Mouse (Mus musculus): ENCODE measurements around the gene Ppp1r12a. TPM values are rescaled to one million over a fixed set of nuclear protein-coding genes. Genes with fewer than 3 reads are reported as not detected.

Ppp1r12a gene
- polyA plus RNA-seq, 1 experiment = 86.8 TPM

DNA sequence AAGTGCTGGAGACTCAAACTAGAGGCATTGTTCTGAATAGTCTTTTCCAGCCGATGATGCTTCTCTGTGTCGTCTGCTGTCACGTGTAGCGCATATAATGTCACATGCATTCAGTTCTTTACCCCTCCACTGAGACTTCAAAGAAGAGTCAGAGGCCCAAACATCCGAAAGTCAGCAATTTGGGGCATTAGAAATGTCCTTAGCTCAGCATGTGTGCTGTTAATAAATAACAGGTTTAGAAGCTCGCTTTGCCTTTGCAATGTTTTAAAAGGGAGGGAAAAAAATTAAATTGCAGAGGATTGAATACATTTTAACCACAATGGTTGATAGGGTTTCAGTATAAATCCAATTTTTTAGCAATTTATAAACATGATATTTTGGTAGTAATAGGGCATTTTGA is 151.9 kb downstream of the Ppp1r12a start:
- Histone ChIP-seq H3K27ac (ENCODE audit: insufficient read depth, low read length) (no peak overlapping the region), H3K4me1 (ENCODE audit: control insufficient read depth, insufficient read depth, low read length) (no peaks in the 10 kb centered on the region), H3K4me3 (ENCODE audit: insufficient read depth, low read length) (no peak overlapping the region)
- TF ChIP-seq CTCF (IDR thresholded peaks at IDR 0.05; ENCODE audit: extremely low read depth, insufficient read depth, low read length) (no peak), POLR2A (IDR thresholded peaks at IDR 0.05; ENCODE audit: extremely low read depth, insufficient read depth, low read length) (no peak)

DNA sequence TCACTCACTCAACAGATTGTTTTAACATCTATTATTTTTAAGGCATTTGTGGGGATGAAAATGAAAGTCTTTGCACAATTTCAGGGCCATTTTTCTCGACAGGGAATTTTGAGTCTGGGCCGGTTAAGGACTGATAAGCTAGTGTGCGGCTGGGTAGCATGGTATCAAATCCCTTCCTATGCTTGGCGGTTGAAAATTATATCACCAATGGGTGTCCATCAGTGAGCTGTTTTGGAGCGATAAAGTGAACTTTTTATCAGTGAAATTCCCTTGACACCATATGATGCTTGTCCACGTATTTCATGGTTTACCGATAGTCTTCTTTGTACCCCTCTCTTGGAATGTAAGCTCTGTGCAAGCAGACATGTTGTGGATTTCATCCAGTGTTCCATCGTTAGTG is 152.4 kb downstream of the Ppp1r12a start:
- no peaks in the 10 kb centered on the region for H3K4me1 ChIP-seq (ENCODE audit: control insufficient read depth, insufficient read depth, low read length)
- TF ChIP-seq POLR2A (IDR thresholded peaks at IDR 0.05; ENCODE audit: extremely low read depth, insufficient read depth, low read length) = no peak
- no peak for TF ChIP-seq CTCF (IDR thresholded peaks at IDR 0.05; ENCODE audit: extremely low read depth, insufficient read depth, low read length)
- H3K27ac ChIP-seq (ENCODE audit: insufficient read depth, low read length) = no peak overlapping the region
- H3K4me3 ChIP-seq (ENCODE audit: insufficient read depth, low read length) = no peak overlapping the region

DNA sequence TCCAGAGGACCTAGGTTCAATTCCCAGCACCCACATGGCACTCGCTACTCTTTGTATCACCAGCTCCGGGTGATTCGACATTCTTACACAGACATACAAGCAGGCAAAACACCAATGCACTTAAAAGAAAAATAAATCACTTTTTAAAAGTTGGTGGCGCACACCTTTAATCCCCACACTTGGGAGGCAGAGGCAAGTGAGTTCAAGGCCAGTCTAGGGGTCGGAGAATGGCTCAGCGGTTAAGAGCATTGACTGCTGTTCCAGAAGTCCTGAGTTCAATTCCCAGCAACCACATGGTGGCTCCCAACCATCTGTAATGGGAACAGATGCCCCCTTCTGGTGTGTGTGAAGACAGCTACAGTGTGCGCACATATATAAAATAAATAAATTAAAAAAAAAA is 153.2 kb downstream of the Ppp1r12a start:
- no peak for TF ChIP-seq POLR2A (IDR thresholded peaks at IDR 0.05; ENCODE audit: extremely low read depth, insufficient read depth, low read length)
- Histone ChIP-seq H3K4me3 (ENCODE audit: insufficient read depth, low read length) (no peak overlapping the region), H3K27ac (ENCODE audit: insufficient read depth, low read length) (no peak overlapping the region), H3K4me1 (ENCODE audit: control insufficient read depth, insufficient read depth, low read length) (no peaks in the 10 kb centered on the region)

DNA sequence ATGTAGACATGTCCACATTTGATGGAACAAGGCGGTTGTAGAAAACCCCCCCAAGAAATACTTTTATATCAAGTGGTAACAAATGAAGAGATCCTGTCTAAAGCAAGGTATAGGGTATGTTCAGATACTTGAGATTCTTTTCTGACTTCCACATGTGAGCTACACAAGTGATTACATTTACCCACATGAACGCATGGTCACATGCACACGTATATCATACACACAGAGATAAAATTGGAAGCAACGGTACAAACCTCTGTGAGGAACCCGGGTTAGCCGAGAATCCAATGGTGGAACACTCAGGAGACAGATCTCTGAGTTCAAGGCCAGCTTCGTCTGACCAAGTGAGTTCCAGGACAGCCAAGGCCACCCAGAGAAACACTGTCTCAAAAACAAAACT is 166.4 kb downstream of the Ppp1r12a start:
- no peak overlapping the region for H3K27ac ChIP-seq (ENCODE audit: insufficient read depth, low read length)
- H3K4me1 ChIP-seq (ENCODE audit: control insufficient read depth, insufficient read depth, low read length) = no peaks in the 10 kb centered on the region
- no peak for TF ChIP-seq POLR2A (IDR thresholded peaks at IDR 0.05; ENCODE audit: extremely low read depth, insufficient read depth, low read length)
- TF ChIP-seq CTCF (IDR thresholded peaks at IDR 0.05; ENCODE audit: extremely low read depth, insufficient read depth, low read length) = no peak
- no peak overlapping the region for H3K4me3 ChIP-seq (ENCODE audit: insufficient read depth, low read length)

DNA sequence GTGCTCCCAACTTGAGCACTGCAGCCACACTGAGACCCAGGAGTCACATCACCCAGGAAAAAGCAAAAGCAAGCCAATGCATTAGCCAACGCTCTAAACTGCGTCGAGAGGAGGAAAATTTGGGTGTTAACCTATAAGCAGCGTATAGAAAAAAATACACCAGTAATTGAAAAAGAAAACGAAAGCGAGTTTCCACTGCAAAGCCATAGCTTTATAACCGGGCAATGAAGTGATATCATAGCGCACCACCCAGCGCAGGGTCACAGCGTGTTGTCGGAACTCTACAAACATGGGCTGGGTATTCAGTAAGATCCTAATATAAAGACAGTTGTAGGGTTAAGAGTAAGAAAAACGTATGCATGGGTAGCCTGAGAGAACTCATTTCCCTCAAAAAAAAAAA is 167.0 kb downstream of the Ppp1r12a start:
- no peaks in the 10 kb centered on the region for H3K4me1 ChIP-seq (ENCODE audit: control insufficient read depth, insufficient read depth, low read length)
- TF ChIP-seq CTCF (IDR thresholded peaks at IDR 0.05; ENCODE audit: extremely low read depth, insufficient read depth, low read length) (no peak), POLR2A (IDR thresholded peaks at IDR 0.05; ENCODE audit: extremely low read depth, insufficient read depth, low read length) (no peak)
- no peak overlapping the region for H3K4me3 ChIP-seq (ENCODE audit: insufficient read depth, low read length)
- H3K27ac ChIP-seq (ENCODE audit: insufficient read depth, low read length) = no peak overlapping the region

DNA sequence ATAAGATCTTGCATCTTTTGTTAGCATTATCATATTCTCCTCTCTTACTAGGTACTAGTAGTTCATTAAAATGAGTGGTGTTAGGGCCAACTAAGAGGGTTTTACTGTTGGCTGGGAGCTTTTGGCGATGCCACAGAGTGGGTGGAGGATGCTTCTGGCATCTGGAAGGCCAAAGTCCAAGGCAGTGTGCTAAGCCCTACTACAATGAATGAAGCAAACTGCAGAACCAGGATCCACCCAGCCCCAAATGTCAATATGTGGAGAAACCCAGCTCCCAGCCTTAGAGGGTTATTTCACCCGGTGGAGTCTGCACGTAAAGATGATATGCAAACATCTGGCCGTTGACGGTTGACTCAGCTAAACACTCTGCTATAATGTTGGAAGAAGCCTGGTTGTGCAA is 167.8 kb downstream of the Ppp1r12a start:
- Histone ChIP-seq H3K4me3 (ENCODE audit: insufficient read depth, low read length) (no peak overlapping the region), H3K27ac (ENCODE audit: insufficient read depth, low read length) (no peak overlapping the region), H3K4me1 (ENCODE audit: control insufficient read depth, insufficient read depth, low read length) (no peaks in the 10 kb centered on the region)
- TF ChIP-seq POLR2A (IDR thresholded peaks at IDR 0.05; ENCODE audit: extremely low read depth, insufficient read depth, low read length) = no peak

DNA sequence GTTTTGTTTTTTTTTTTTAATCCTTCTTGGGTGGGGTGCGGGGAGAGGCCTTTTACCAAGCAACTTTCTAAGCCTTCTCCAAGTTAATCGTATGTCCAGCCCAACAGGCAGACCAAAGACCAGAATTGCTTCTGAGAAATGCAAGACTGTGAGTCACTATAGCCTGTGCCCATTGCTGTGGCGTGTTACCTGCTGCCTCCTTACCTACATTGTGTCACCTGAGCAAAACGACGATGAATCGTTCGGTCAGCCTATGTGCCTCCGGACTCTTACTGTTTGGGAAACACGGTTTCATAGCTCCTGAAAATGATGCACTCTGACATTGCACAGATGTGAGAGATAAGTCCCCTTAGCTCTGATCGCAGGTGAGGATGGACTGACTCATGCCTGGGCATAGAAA is 169.0 kb downstream of the Ppp1r12a start:
- H3K4me3 ChIP-seq (ENCODE audit: insufficient read depth, low read length) = no peak overlapping the region
- no peaks in the 10 kb centered on the region for H3K4me1 ChIP-seq (ENCODE audit: control insufficient read depth, insufficient read depth, low read length)
- TF ChIP-seq CTCF (IDR thresholded peaks at IDR 0.05; ENCODE audit: extremely low read depth, insufficient read depth, low read length) (no peak), POLR2A (IDR thresholded peaks at IDR 0.05; ENCODE audit: extremely low read depth, insufficient read depth, low read length) (no peak)
- no peak overlapping the region for H3K27ac ChIP-seq (ENCODE audit: insufficient read depth, low read length)

DNA sequence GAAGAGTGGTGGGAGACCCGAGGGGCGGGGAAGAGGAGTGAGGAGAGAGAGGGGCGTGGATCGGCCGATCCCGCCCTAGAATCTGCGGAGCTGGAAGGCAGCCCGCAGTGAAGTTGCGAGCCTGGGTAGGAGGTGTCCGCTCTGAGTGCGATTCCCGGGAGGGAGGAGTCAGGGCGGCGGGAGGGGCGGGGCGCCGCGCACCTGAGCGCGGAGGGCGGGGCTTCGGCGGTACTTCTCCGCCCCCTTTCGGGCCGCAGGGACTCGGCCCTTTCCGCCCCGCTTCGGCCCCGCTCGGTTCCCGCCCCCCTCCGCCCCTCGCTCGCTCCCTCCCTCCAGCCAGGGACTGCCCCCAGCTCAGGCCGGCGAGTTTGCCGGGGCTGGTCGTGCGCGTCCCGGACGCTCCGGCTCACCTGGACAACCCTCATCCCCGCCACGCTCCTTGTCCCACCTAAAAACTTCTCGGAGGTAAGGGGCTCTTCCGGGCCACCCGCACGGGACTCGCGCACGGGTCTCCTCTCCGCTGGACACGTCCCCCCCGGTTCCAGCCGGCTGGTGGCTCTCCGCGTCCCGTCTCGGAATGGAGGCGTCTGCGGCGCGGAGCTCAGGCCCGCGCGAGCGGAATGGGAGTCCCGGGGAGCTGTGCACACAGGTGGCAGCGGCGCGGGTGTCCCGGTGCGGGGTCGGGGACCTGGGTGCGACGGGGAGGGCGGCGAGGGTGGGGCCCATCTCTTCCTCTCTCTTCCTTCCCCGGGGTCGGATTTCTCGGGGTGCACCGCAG is 170.0 kb downstream of the Ppp1r12a start, which contains the start of gene Pawr:
Pawr (plus strand) TSS at position 338 of the 778 bp plus-strand sequence.
- Histone ChIP-seq H3K4me3 (ENCODE audit: insufficient read depth, low read length) (peak within 1 kb of the TSS; percentile 54), H3K27ac (ENCODE audit: insufficient read depth, low read length) (no peak within 1 kb of the TSS), H3K4me1 (ENCODE audit: control insufficient read depth, insufficient read depth, low read length) (no peaks in the 10 kb centered on the region)
- TF ChIP-seq POLR2A (IDR thresholded peaks at IDR 0.05; ENCODE audit: extremely low read depth, insufficient read depth, low read length) (no peak), CTCF (IDR thresholded peaks at IDR 0.05; ENCODE audit: extremely low read depth, insufficient read depth, low read length) (no peak)

DNA sequence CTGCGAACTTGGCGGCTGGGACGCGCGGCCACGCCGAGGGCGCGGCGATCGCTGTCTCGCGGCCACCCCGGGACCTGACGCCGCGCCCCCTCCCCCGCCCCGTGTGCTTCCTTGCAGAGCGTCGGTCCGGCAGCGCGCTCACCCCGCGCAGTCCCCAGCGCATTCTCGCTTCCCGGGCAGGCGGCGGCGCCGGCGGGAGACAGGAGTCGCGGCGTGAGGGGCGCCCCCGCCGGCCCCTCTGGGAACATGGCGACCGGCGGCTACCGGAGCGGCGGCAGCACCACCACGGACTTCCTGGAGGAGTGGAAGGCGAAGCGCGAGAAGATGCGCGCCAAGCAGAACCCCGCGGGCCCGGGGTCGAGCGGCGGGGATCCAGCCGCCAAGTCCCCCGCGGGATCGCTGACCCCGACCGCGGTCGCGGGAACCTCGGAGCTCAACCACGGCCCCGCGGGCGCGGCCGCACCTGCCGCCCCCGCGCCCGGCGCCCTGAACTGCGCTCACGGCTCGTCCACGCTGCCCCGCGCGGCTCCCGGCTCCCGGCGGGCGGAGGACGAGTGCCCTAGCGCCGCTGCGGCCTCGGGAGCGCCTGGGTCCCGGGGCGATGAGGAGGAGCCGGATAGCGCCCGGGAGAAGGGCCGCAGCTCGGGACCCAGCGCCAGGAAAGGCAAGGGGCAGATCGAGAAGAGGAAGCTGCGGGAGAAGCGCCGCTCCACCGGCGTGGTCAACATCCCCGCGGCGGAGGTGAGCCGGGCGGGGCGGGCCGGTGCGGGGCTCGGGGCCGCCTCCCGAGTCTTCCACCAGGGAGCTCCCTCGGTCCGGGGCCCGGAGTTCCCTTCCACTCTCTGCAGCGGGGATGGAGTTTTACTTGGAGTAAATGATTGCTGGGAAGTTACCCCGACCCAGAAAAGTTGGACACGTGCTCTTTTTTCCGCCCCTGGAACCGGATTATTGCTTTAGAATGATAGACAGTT is 170.9 kb downstream of the Ppp1r12a start:
- H3K4me3 ChIP-seq (ENCODE audit: insufficient read depth, low read length) = peak overlapping the region; percentile 54
- TF ChIP-seq POLR2A (IDR thresholded peaks at IDR 0.05; ENCODE audit: extremely low read depth, insufficient read depth, low read length) (no peak), CTCF (IDR thresholded peaks at IDR 0.05; ENCODE audit: extremely low read depth, insufficient read depth, low read length) (no peak)
- H3K4me1 ChIP-seq (ENCODE audit: control insufficient read depth, insufficient read depth, low read length) = no peaks in the 10 kb centered on the region
- no peak overlapping the region for H3K27ac ChIP-seq (ENCODE audit: insufficient read depth, low read length)
